Mouse (Mus musculus) stomach, embryonic 14.5 days (tissue): ENCODE results near the gene Klrb1. TPM values are rescaled to one million over a fixed set of nuclear protein-coding genes. Genes with fewer than 3 reads are reported as not detected.
"Not testable (repeated sequence)": the region's sequence is repeated elsewhere in the genome, so short reads cannot be mapped to it uniquely, and the experiment has no call there.

Source experiments
- ATAC-seq: fragments of 200-750 bp; cut with Nextera tagmentation; 2 replicates; pipeline ENCODE4 v1.8.0; 2017; ENCODE audit warnings: low read depth, moderate TSS enrichment; ENCODE audit not compliant: insufficient number of reproducible peaks, insufficient read depth, low FRiP score
- H3K27ac ChIP-seq: fragments of 300-500 bp; sonication (generic); 2 replicates; pipeline ENCODE4 v1.5.1; 2014; ENCODE audit warnings: mild to moderate bottlenecking, low read length, moderate library complexity, mixed read lengths
- H3K27me3 ChIP-seq: fragments of 300-500 bp; sonication (generic); 2 replicates; pipeline ENCODE4 v1.6.1; 2014; ENCODE audit warnings: low read length, control low read depth, mixed read lengths; ENCODE audit not compliant: control insufficient read depth, insufficient read depth
- H3K36me3 ChIP-seq: fragments of 300-500 bp; sonication (generic); 2 replicates; pipeline ENCODE4 v1.6.1; 2014; ENCODE audit warnings: mild to moderate bottlenecking, control low read depth, low read length, moderate library complexity, mixed read lengths; ENCODE audit not compliant: control insufficient read depth, insufficient read depth
- H3K4me1 ChIP-seq: fragments of 300-500 bp; sonication (generic); 2 replicates; pipeline ENCODE4 v1.6.1; 2014; ENCODE audit warnings: low read length, control low read depth, mixed read lengths; ENCODE audit not compliant: control insufficient read depth, insufficient read depth
- H3K4me2 ChIP-seq: fragments of 300-500 bp; sonication (generic); replicated peaks from 2 replicates; pipeline ENCODE4 v1.6.1; 2014; ENCODE audit warnings: low read depth, low read length, control low read depth
- H3K4me3 ChIP-seq: fragments of 300-500 bp; sonication (generic); 2 replicates; pipeline ENCODE4 v1.5.1; 2014; ENCODE audit warnings: low read depth, low read length, control low read depth
- H3K9ac ChIP-seq: fragments of 300-500 bp; sonication (generic); replicated peaks from 2 replicates; pipeline ENCODE4 v1.6.1; 2014; ENCODE audit warnings: low read depth, mild to moderate bottlenecking, control low read depth, low read length, moderate library complexity, mixed read lengths
- H3K9me3 ChIP-seq: fragments of 300-500 bp; sonication (generic); 2 replicates; pipeline ENCODE4 v1.6.1; 2016; ENCODE audit warnings: low read depth, low read length, control low read depth; ENCODE audit not compliant: control insufficient read depth
- WGBS: fragments of 180-500 bp; shearing (Covaris S2); extraction: QIAGEN DNeasy Blood & Tissue Kit; methylation state at CpG from one replicate; pipeline ENCODE4 v1.1.7; 2014; 5-methylcytosine and 5-hydroxymethylcytosine counted together
- polyA plus RNA-seq: library from polyadenylated mRNA; unstranded; fragments of >200 nt; fragmentation: Nextera tagmentation; extraction: Ambion mirVana; gene quantifications from 2 replicates; pipeline ENCODE4 v1.2.1, GENCODE M21; 2014

The Klrb1 gene
- not detected in 2 replicates for polyA plus RNA-seq

- Histone ChIP-seq H3K4me2 (no peak within 1 kb of the TSS), H3K4me3 (no peak within 1 kb of the TSS), H3K9me3 (no peaks in the 10 kb centered on the region), H3K27me3 (no peaks in the 10 kb centered on the region), H3K4me1 (no peaks in the 10 kb centered on the region), H3K9ac (no peak within 1 kb of the TSS), H3K27ac (no peak within 1 kb of the TSS), H3K36me3 (no peaks in the 10 kb centered on the region)
- no peak for ATAC-seq
- 87% methylated on average over 4 of the region's 4 CpGs for WGBS
Measured at GRCm38 (mm10) chr6:128722959-128723358, at the start of gene Klrb1. TSS of gene Klrb1 (minus strand) at chr6:128723059.

GRCm38 (mm10) chr6:128769481-128770253 lies 46.8 kb upstream of the Klrb1 start:
- peak; percentile 66 for ATAC-seq
- H3K36me3 ChIP-seq = no peaks in the 10 kb centered on the region
- H3K4me1 ChIP-seq = no peaks in the 10 kb centered on the region
- H3K9me3 ChIP-seq = peaks cover 4% of the 10 kb centered on the region; the same call in 1 of the 2 replicates
- no peak overlapping the region for H3K9ac ChIP-seq
- H3K4me3 ChIP-seq = no peak overlapping the region
- peak overlapping the region; percentile 67 for H3K27ac ChIP-seq
- no peaks in the 10 kb centered on the region for H3K27me3 ChIP-seq
- H3K4me2 ChIP-seq = 0 out of 2 replicates have a peak overlapping the region, but pooled peaks have one; percentile 0
- WGBS = 41% methylated on average over 10 of the region's 10 CpGs

GRCm38 (mm10) chr6:128768047-128768446 lies 45.2 kb upstream of the Klrb1 start:
- no peak for ATAC-seq
- Histone ChIP-seq H3K4me3 (no peak overlapping the region), H3K9ac (no peak overlapping the region), H3K27me3 (no peaks in the 10 kb centered on the region), H3K9me3 (no peaks in the 10 kb centered on the region), H3K4me2 (no peak overlapping the region), H3K27ac (no peak overlapping the region), H3K4me1 (no peaks in the 10 kb centered on the region), H3K36me3 (no peaks in the 10 kb centered on the region)
- WGBS = 81% methylated on average over 4 of the region's 4 CpGs

GRCm38 (mm10) chr6:128766486-128767254 lies 43.8 kb upstream of the Klrb1 start:
- H3K27me3 ChIP-seq, H3K36me3 ChIP-seq, H3K27ac ChIP-seq, H3K4me2 ChIP-seq, H3K4me1 ChIP-seq, H3K9me3 ChIP-seq, ATAC-seq, H3K9ac ChIP-seq, H3K4me3 ChIP-seq: not testable (repeated sequence)
- WGBS = 46% methylated on average over 6 of the region's 6 CpGs

GRCm38 (mm10) chr6:128765211-128765610 lies 42.4 kb upstream of the Klrb1 start:
- Histone ChIP-seq H3K36me3 (no peaks in the 10 kb centered on the region), H3K4me1 (no peaks in the 10 kb centered on the region), H3K4me3 (no peak overlapping the region), H3K27me3 (no peaks in the 10 kb centered on the region), H3K4me2 (no peak overlapping the region), H3K9ac (no peak overlapping the region), H3K27ac (no peak overlapping the region), H3K9me3 (no peaks in the 10 kb centered on the region)
- no peak for ATAC-seq
- WGBS = 83% methylated on average over 1 of the region's 1 CpGs

- Histone ChIP-seq H3K27ac (no peak overlapping the region), H3K4me2 (peak overlapping the region; percentile 19), H3K27me3 (no peaks in the 10 kb centered on the region), H3K36me3 (no peaks in the 10 kb centered on the region), H3K9ac (no peak overlapping the region), H3K4me1 (no peaks in the 10 kb centered on the region), H3K9me3 (no peaks in the 10 kb centered on the region), H3K4me3 (peak overlapping the region; percentile 54)
- 22% methylated on average over 5 of the region's 5 CpGs for WGBS
- ATAC-seq = no peak
Measured at GRCm38 (mm10) chr6:128764598-128764997, 41.7 kb upstream of the Klrb1 start.

GRCm38 (mm10) chr6:128763736-128764523 lies 41.1 kb upstream of the Klrb1 start:
- WGBS = 2% methylated on average over 30 of the region's 30 CpGs

More at GRCm38 (mm10) chr6:128763736-128764523, 41.1 kb upstream of the Klrb1 start:
- Histone ChIP-seq H3K27ac (peak overlapping the region; percentile 63; the same call in 1 of the 2 replicates), H3K4me3 (peak overlapping the region; percentile 54), H3K4me1 (no peaks in the 10 kb centered on the region), H3K36me3 (no peaks in the 10 kb centered on the region), H3K4me2 (peak overlapping the region; percentile 63), H3K9me3 (no peaks in the 10 kb centered on the region), H3K9ac (peak overlapping the region; percentile 55), H3K27me3 (no peaks in the 10 kb centered on the region)
- peak; percentile 93 for ATAC-seq
